Mouse (Mus musculus) erythroblast, embryonic 14.5 days (primary cell): ENCODE data around the gene Ugt3a1.

ENCODE experiments used
- GATA1 ChIP-seq: IDR thresholded peaks from 2 replicates; pipeline ENCODE4 v1.6.1; 2012; ENCODE audit warnings: low read length, inconsistent platforms, mixed read lengths
- TAL1 ChIP-seq: IDR thresholded peaks from 3 replicates; pipeline ENCODE4 v1.6.1; 2012; ENCODE audit warnings: low read length, inconsistent platforms, mixed read lengths

DNA sequence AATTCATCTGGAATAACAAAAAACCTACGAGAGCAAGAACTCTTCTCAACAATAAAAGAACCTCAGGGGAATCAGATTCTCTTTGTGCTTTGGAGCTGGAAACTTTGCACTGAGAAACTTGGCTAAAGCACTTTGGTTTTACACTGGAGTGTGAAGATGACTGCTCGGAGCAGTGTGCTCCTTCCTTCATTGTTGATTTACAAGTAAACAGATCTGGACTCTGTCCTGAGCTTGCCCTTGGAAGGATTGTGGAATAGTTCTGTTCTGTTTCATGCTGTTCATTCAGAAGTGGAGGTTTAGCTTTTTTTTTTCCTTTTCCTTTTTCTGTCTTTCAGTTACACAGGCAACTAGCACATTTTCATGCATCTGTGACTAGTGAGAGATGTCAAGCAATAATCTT is 57.9 kb downstream of the Ugt3a1 start:
- TF ChIP-seq TAL1 (no peak), GATA1 (no peak)
